Mouse (Mus musculus) megakaryocyte-erythroid progenitor cell, adult 5-6 weeks (primary cell): Measurements from ENCODE around the gene Dact3. TPM values are rescaled to one million over a fixed set of nuclear protein-coding genes. Genes with fewer than 3 reads are reported as not detected.

Source experiments
- ATAC-seq: replicated peaks from 2 replicates; pipeline ENCODE4 v1.8.0; 2016; ENCODE audit warnings: mild to moderate bottlenecking, inconsistent platforms; ENCODE audit not compliant: severe bottlenecking, poor library complexity, low FRiP score, low TSS enrichment
- total RNA-seq, 2 experiments: library from RNA; stranded (forward) in 1 of 2; stranded (reverse) in 1 of 2; fragments of 200-1000, 215-1000 nt in 1 of 2; fragments of >200 nt in 1 of 2; fragmentation: Nextera tagmentation in 1 of 2; gene quantifications; 2 replicates each; pipeline ENCODE4 v1.2.3; 2014 to 2017

The Dact3 gene
- total RNA-seq, 2 experiments from 2014 or later: 0.75 TPM; not detected in 1

GRCm38 (mm10) chr7:16885271-16885776 lies 10.2 kb downstream of the Dact3 start:
- ATAC-seq: no peak

GRCm38 (mm10) chr7:16885905-16886304 lies 10.8 kb downstream of the Dact3 start:
- ATAC-seq: no peak

- ATAC-seq: no peak
Measured at GRCm38 (mm10) chr7:16890536-16890935, 15.4 kb downstream of the Dact3 start.

- ATAC-seq: no peak
Measured at GRCm38 (mm10) chr7:16890944-16891343, 15.8 kb downstream of the Dact3 start.

GRCm38 (mm10) chr7:16891641-16892351 lies 16.7 kb downstream of the Dact3 start, which contains the start of gene Gng8:
Gng8 (plus strand) TSS chr7:16891786.
- ATAC-seq: peak; percentile 82

- ATAC-seq: no peak
Measured at GRCm38 (mm10) chr7:16892352-16892730, 17.2 kb downstream of the Dact3 start.

- ATAC-seq: no peak
Measured at GRCm38 (mm10) chr7:16893612-16894011, 18.5 kb downstream of the Dact3 start.

- no peak for ATAC-seq
Measured at GRCm38 (mm10) chr7:16894279-16894678, 19.2 kb downstream of the Dact3 start.

GRCm38 (mm10) chr7:16895000-16895399 lies 19.9 kb downstream of the Dact3 start:
- peak; percentile 55 for ATAC-seq

GRCm38 (mm10) chr7:16895511-16895910 lies 20.4 kb downstream of the Dact3 start:
- no peak for ATAC-seq

GRCm38 (mm10) chr7:16900526-16900925 lies 25.4 kb downstream of the Dact3 start:
- no peak for ATAC-seq

- no peak for ATAC-seq
Measured at GRCm38 (mm10) chr7:16903439-16903955, 28.4 kb downstream of the Dact3 start.

- no peak for ATAC-seq
Measured at GRCm38 (mm10) chr7:16904120-16904675, 29.1 kb downstream of the Dact3 start.

GRCm38 (mm10) chr7:16905491-16906021 lies 30.4 kb downstream of the Dact3 start:
- peak; percentile 56; the same call in 1 of the 2 replicates for ATAC-seq

GRCm38 (mm10) chr7:16906281-16906680 lies 31.2 kb downstream of the Dact3 start, which contains the start of gene Ptgir:
Ptgir (plus strand) TSS chr7:16906490.
- no peak for ATAC-seq

GRCm38 (mm10) chr7:16906889-16907559 lies 31.9 kb downstream of the Dact3 start:
- ATAC-seq: no peak

- no peak for ATAC-seq
Measured at GRCm38 (mm10) chr7:16907842-16908241, 32.7 kb downstream of the Dact3 start.

- ATAC-seq: no peak
Measured at GRCm38 (mm10) chr7:16908367-16908766, 33.2 kb downstream of the Dact3 start.

- ATAC-seq: no peak
Measured at GRCm38 (mm10) chr7:16908859-16909258, 33.7 kb downstream of the Dact3 start.

GRCm38 (mm10) chr7:16909909-16910308 lies 34.8 kb downstream of the Dact3 start:
- no peak for ATAC-seq
